ENCODE assay signal across 8 mouse cellular contexts in genomic region chr10:17727926-17728279, GRCm38 (mm10). TPM values are rescaled to one million over a fixed set of nuclear protein-coding genes. Genes with fewer than 3 reads are reported as not detected.
A peak's percentile ranks its signal among the peaks of the same experiment; 100 is the strongest.
DNase-seq lines count a peak whose midpoint lies in the region; ATAC-seq and TF ChIP-seq lines count a peak whose summit lies in the region.

No protein-coding gene starts in this region.

- no peaks in the 10 kb centered on the region for H3K9me3 ChIP-seq in heart, embryonic 14.5 days (ENCODE audit: control insufficient read depth, low read length)
- H3K9me3 ChIP-seq in limb, embryonic 14.5 days (ENCODE audit: control insufficient read depth, low read length), result no peaks in the 10 kb centered on the region

- peak overlapping the region; percentile 88 for H3K4me2 ChIP-seq in heart, embryonic 14.5 days (ENCODE audit: low read length)
- H3K4me2 ChIP-seq in limb, embryonic 14.5 days (replicated peaks; ENCODE audit: low read depth, low read length, severe bottlenecking), result peak overlapping the region; percentile 59; the same call in 1 of the 2 replicates

- 5% methylated on average over 5 of the region's 5 CpGs for WGBS in heart, embryonic 14.5 days
- under 1% methylated on average over 5 of the region's 5 CpGs for WGBS in limb, embryonic 14.5 days

- H3K27me3 ChIP-seq in heart, embryonic 14.5 days (ENCODE audit: control insufficient read depth, insufficient read depth, low read length), result no peaks in the 10 kb centered on the region
- no peaks in the 10 kb centered on the region for H3K27me3 ChIP-seq in limb, embryonic 14.5 days (ENCODE audit: control insufficient read depth, insufficient read depth, low read length)

- no peak overlapping the region for H3K9ac ChIP-seq in heart, embryonic 14.5 days (ENCODE audit: low read length)
- H3K9ac ChIP-seq in limb, embryonic 14.5 days (ENCODE audit: low read depth, low read length, severe bottlenecking), result no peak overlapping the region

- ATAC-seq in activated CD4-positive, CD25-positive, alpha-beta regulatory T cell, adult 4 months, result peak; percentile 21
- no peak for ATAC-seq in heart, embryonic 14.5 days (ENCODE audit: insufficient number of reproducible peaks, insufficient read depth, low FRiP score, low read depth)
- no peak for ATAC-seq in limb, embryonic 14.5 days (ENCODE audit: low FRiP score, low read depth)

- peak; percentile 15 for DNase-seq in layer of hippocampus, adult 9-11 months
- no peak for DNase-seq in layer of hippocampus, postnatal 10 days (ENCODE audit: low spot score in 2 of 2)
- DNase-seq in limb, embryonic 14.5 days (ENCODE audit: low spot score), result peak; percentile 86
- DNase-seq in natural killer cell, adult 2 months (ENCODE audit: low spot score in 2 of 2), result peak; percentile 7 to 12
- no peak for DNase-seq in frontal cortex, postnatal 25 days (ENCODE audit: low spot score in 2 of 2)
- no peak for DNase-seq in gastrocnemius, postnatal 10 days

- H3K27ac ChIP-seq in heart, embryonic 14.5 days (replicated peaks in 1 of 2; ENCODE audit: control insufficient read depth in 1 of 2, insufficient read depth in 1 of 2, low read depth in 2 of 2, low read length in 2 of 2), result peak overlapping the region; percentile 34 to 75; a peak in 2 of 4 replicates
- H3K27ac ChIP-seq in limb, embryonic 14.5 days (replicated peaks; ENCODE audit: low read depth, low read length), result no peak overlapping the region

- H3K4me1 ChIP-seq in heart, embryonic 14.5 days (ENCODE audit: control insufficient read depth in 2 of 2, insufficient read depth in 2 of 2, low read length in 2 of 2), result peaks cover 12 to 23% of the 10 kb centered on the region in 2 experiments
- H3K4me1 ChIP-seq in limb, embryonic 14.5 days (ENCODE audit: control insufficient read depth, insufficient read depth, low read length), result peaks cover 14% of the 10 kb centered on the region; the same call in 1 of the 2 replicates

- H3K36me3 ChIP-seq in heart, embryonic 14.5 days (ENCODE audit: control insufficient read depth, insufficient read depth, low read length), result no peaks in the 10 kb centered on the region
- no peaks in the 10 kb centered on the region for H3K36me3 ChIP-seq in limb, embryonic 14.5 days (ENCODE audit: control insufficient read depth, insufficient read depth, low read length)

- no peak overlapping the region for H3K4me3 ChIP-seq in heart, embryonic 14.5 days (ENCODE audit: control insufficient read depth in 1 of 2, insufficient read depth in 1 of 2, low read depth in 1 of 2, low read length in 2 of 2)
- H3K4me3 ChIP-seq in limb, embryonic 14.5 days (replicated peaks; ENCODE audit: low read length), result no peak overlapping the region

- no peak for TF ChIP-seq POLR2A in limb, embryonic 14.5 days (IDR thresholded peaks at IDR 0.05; ENCODE audit: borderline replicate concordance, extremely low read depth, insufficient read depth, insufficient read length)

RNA-seq across cellular contexts. Expression of gene Cited2, which starts 4.9 kb away (rescaled TPM):
- 10 to 100 TPM; 27.5 to 37.9 TPM for total RNA-seq in layer of hippocampus, postnatal 10 days (2021)
- 1 to 10 TPM; 5.1 to 7.6 TPM for polyA plus RNA-seq in activated CD4-positive, CD25-positive, alpha-beta regulatory T cell, adult 4 months (2017; shearing (Covaris generic))
- 34.8 and 37.2 TPM in 2 replicates for polyA plus RNA-seq in heart, embryonic 14.5 days (2014; fragmentation: Nextera tagmentation; extraction: Ambion mirVana)
- 55.7 and 67.5 TPM in 2 replicates for polyA plus RNA-seq in limb, embryonic 14.5 days (2012; rRNA removed)
- 44.7 and 45.7 TPM in 2 replicates for polyA plus RNA-seq in limb, embryonic 14.5 days (2014; fragmentation: Nextera tagmentation; extraction: Ambion mirVana)
- 10 to 100 TPM; 31.6 to 35.8 TPM for total RNA-seq in gastrocnemius, postnatal 10 days (2021)

Comparison
In these comparisons a context has a peak if more than half of its experiments do, and no peak if none do; other contexts are left out.
1. DNase-seq: peak in layer of hippocampus, adult 9-11 months (single experiment), limb, embryonic 14.5 days (single experiment) and natural killer cell, adult 2 months (2 of 2); none in layer of hippocampus, postnatal 10 days (0 of 2), frontal cortex, postnatal 25 days (0 of 2) and gastrocnemius, postnatal 10 days (single experiment).